Mouse (Mus musculus) monocyte, adult 5-6 weeks (primary cell): Measurements from ENCODE around the gene Il1rl2. TPM values are rescaled to one million over a fixed set of nuclear protein-coding genes. Genes with fewer than 3 reads are reported as not detected.
A peak's percentile ranks its signal among the peaks of the same experiment; 100 is the strongest.

ENCODE experiments used
- ATAC-seq: fragments of 153-309, 156-312 bp; replicated peaks from 2 replicates; pipeline ENCODE4 v1.8.0; 2017; ENCODE audit warnings: mild to moderate bottlenecking; ENCODE audit not compliant: low TSS enrichment, insufficient number of reproducible peaks, severe bottlenecking, poor library complexity, low FRiP score
- total RNA-seq: library from RNA; stranded (forward); fragments of 200-1000, 200-491, 200-594 nt; gene quantifications from 3 replicates; pipeline ENCODE4 v1.2.3, GENCODE M21; 2017

Il1rl2 gene
- total RNA-seq, 1 experiment from 2014 or later = 0.57 TPM

- no peak for ATAC-seq
Measured at GRCm38 (mm10) chr1:40317657-40318056, 6.8 kb upstream of the Il1rl2 start.

- ATAC-seq = peak; percentile 46; the same call in 1 of the 2 replicates
Measured at GRCm38 (mm10) chr1:40321824-40322223, 2.6 kb upstream of the Il1rl2 start.

- ATAC-seq = no peak
Measured at GRCm38 (mm10) chr1:40322543-40322942, 1.9 kb upstream of the Il1rl2 start.

GRCm38 (mm10) chr1:40324955-40325702 is 719 bp downstream of the Il1rl2 start:
- ATAC-seq = no peak

- ATAC-seq = no peak
Measured at GRCm38 (mm10) chr1:40325711-40326327, 1.4 kb downstream of the Il1rl2 start.

GRCm38 (mm10) chr1:40327604-40328003 is 3.2 kb downstream of the Il1rl2 start:
- ATAC-seq = no peak

- no peak for ATAC-seq
Measured at GRCm38 (mm10) chr1:40329526-40329925, 5.1 kb downstream of the Il1rl2 start.

GRCm38 (mm10) chr1:40330181-40330580 is 5.8 kb downstream of the Il1rl2 start:
- no peak for ATAC-seq

- ATAC-seq = no peak
Measured at GRCm38 (mm10) chr1:40339346-40339745, 14.9 kb downstream of the Il1rl2 start.

- ATAC-seq = no peak
Measured at GRCm38 (mm10) chr1:40340102-40340501, 15.7 kb downstream of the Il1rl2 start.

GRCm38 (mm10) chr1:40352158-40352903 is 27.9 kb downstream of the Il1rl2 start:
- ATAC-seq = no peak

GRCm38 (mm10) chr1:40352904-40353286 is 28.5 kb downstream of the Il1rl2 start:
- ATAC-seq = no peak

GRCm38 (mm10) chr1:40354665-40355064 is 30.3 kb downstream of the Il1rl2 start:
- ATAC-seq = no peak

- no peak for ATAC-seq
Measured at GRCm38 (mm10) chr1:40355431-40355843, 31.0 kb downstream of the Il1rl2 start.

- ATAC-seq = peak; percentile 76
Measured at GRCm38 (mm10) chr1:40355904-40356521, 31.6 kb downstream of the Il1rl2 start.

- no peak for ATAC-seq
Measured at GRCm38 (mm10) chr1:40357921-40358320, 33.5 kb downstream of the Il1rl2 start.

- no peak for ATAC-seq
Measured at GRCm38 (mm10) chr1:40358351-40358750, 33.9 kb downstream of the Il1rl2 start.

- ATAC-seq = no peak
Measured at GRCm38 (mm10) chr1:40358771-40359181, 34.4 kb downstream of the Il1rl2 start.

GRCm38 (mm10) chr1:40359731-40360130 is 35.3 kb downstream of the Il1rl2 start:
- no peak for ATAC-seq
